Mouse (Mus musculus): ENCODE data around the gene Txndc11. TPM values are rescaled to one million over a fixed set of nuclear protein-coding genes. Genes with fewer than 3 reads are reported as not detected.
A peak's percentile ranks its signal among the peaks of the same experiment; 100 is the strongest.

Txndc11 gene
- polyA plus RNA-seq, 1 experiment from 2014 or later = 39.8 TPM

DNA sequence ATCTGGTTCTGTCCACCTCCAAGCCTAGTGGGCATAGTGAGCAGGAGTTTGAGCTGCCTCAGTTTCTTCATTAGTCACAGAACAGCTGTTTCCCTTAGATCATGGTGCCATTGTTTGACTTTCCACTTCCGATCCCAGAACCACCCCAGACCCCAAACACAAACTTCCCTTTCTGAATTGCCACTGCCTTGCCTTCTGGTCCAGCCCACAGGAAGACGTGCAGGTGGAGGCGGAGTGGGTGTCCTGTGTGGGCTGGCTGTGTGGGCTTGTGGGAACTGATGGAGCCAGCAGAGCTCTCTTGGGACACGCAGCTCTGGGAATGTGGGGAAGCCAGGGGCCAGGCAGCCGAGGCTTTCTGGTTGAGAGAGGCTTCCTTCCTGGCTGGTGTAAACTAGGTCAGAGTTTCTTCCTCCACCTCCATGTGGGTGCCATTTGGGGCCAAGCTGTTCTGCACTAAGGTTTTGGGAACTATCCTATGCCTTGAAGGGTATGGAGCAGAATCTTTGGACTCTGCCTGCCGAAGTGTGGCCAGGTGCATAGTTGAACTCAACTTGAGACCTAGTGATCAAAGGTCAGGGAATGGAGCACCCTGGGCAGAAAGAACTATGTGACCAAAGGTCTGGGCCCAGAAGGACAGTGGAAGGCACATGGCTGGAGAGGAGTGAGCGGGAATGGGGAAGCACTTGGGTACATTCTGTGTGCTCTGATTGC, 64.6 kb downstream of the Txndc11 start:
- Histone ChIP-seq H3K9me3 (no peaks in the 10 kb centered on the region), H3K36me3 (peaks cover 42% of the 10 kb centered on the region), H3K4me2 (replicated peaks) (peak overlapping the region; percentile 15), H3K27me3 (no peaks in the 10 kb centered on the region), H3K27ac (no peak overlapping the region), H3K4me1 (peaks cover 51% of the 10 kb centered on the region), H3K4me3 (no peak overlapping the region), H3K9ac (no peak overlapping the region; the same call in 1 of the 2 replicates)
- WGBS = 73% methylated on average over 7 of the region's 7 CpGs
- no peak for ATAC-seq (ENCODE audit: low FRiP score, low read depth)

DNA sequence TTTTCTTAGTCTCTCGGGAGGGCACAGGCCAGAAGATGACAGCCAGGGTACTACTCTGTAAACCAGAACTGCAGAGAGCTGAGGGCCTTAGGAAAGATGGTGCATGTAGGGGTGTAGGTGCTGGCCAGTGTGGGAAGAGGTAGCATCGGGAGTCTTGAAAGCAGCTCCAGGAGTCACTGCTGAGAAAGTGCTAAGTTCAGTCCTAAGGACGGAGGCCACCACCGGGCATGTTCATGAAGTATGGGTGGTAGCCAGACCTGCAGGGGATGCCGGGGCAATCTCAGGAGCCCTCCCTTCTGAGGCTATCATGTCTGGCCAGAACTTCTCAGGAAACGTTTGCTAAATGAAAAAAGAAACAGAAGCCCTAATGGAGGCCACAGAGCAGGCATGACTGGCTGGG, 65.2 kb downstream of the Txndc11 start:
- peaks cover 53% of the 10 kb centered on the region for H3K4me1 ChIP-seq
- no peak for ATAC-seq (ENCODE audit: low FRiP score, low read depth)
- H3K27ac ChIP-seq = no peak overlapping the region
- WGBS = 73% methylated on average over 6 of the region's 6 CpGs
- peaks cover 36% of the 10 kb centered on the region for H3K36me3 ChIP-seq
- no peak overlapping the region for H3K9ac ChIP-seq
- H3K4me2 ChIP-seq (replicated peaks) = peak overlapping the region; percentile 22
- no peaks in the 10 kb centered on the region for H3K9me3 ChIP-seq
- H3K27me3 ChIP-seq = no peaks in the 10 kb centered on the region
- H3K4me3 ChIP-seq = no peak overlapping the region

DNA sequence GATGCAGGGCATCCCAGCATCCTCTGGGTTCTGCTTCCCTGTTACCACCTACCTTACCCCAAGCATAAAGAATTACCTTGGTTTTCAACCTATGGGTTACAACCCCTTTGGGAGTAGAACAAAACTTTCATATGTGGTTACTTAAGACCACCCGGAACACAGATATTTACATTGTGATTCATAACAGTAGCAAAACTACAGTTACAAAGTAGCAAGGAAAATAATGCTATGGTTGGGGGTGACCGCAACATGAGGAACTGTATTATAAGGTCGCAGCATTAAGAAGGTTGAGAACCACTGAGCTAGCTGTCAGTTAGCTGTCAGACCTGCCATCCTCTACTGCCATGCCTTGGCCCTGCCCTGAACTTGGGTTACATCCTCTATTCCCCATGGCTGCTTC, 65.8 kb downstream of the Txndc11 start:
- Histone ChIP-seq H3K4me2 (replicated peaks) (peak overlapping the region; percentile 84), H3K36me3 (peaks cover 30% of the 10 kb centered on the region), H3K27me3 (no peaks in the 10 kb centered on the region), H3K9me3 (no peaks in the 10 kb centered on the region), H3K27ac (no peak overlapping the region), H3K9ac (peak overlapping the region; percentile 97; the same call in 1 of the 2 replicates), H3K4me1 (peaks cover 55% of the 10 kb centered on the region), H3K4me3 (no peak overlapping the region)
- no peak for ATAC-seq (ENCODE audit: low FRiP score, low read depth)
- WGBS = 94% methylated on average over 3 of the region's 3 CpGs

DNA sequence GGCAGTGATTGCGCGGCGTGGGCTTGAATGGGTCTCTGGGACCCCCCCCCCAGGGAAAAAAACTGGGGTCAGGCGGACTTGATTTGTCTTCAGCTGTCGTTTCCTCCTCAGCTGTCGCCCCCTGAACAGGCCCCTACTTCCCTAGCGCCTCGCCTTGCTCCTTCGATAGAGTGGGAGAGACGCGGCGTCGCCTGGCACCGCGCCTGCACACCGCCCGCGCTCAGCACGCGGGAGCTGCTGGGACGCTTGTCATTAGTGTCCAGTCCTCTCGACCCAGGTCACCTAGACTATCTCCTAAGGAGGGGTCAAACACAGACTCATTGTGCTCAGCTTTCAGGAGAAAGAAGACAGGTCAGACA, 67.6 kb downstream of the Txndc11 start:
- H3K4me2 ChIP-seq (replicated peaks) = peak overlapping the region; percentile 84
- peak overlapping the region; percentile 97 for H3K9ac ChIP-seq
- H3K4me3 ChIP-seq = peak overlapping the region; percentile 82
- ATAC-seq (ENCODE audit: low FRiP score, low read depth) = peak; percentile 30; the same call in 1 of the 2 replicates
- H3K9me3 ChIP-seq = no peaks in the 10 kb centered on the region
- peaks cover 12% of the 10 kb centered on the region for H3K36me3 ChIP-seq
- no peaks in the 10 kb centered on the region for H3K27me3 ChIP-seq
- 0% methylated on average over 22 of the region's 22 CpGs for WGBS
- H3K27ac ChIP-seq = peak overlapping the region; percentile 92
- H3K4me1 ChIP-seq = peaks cover 64% of the 10 kb centered on the region

DNA sequence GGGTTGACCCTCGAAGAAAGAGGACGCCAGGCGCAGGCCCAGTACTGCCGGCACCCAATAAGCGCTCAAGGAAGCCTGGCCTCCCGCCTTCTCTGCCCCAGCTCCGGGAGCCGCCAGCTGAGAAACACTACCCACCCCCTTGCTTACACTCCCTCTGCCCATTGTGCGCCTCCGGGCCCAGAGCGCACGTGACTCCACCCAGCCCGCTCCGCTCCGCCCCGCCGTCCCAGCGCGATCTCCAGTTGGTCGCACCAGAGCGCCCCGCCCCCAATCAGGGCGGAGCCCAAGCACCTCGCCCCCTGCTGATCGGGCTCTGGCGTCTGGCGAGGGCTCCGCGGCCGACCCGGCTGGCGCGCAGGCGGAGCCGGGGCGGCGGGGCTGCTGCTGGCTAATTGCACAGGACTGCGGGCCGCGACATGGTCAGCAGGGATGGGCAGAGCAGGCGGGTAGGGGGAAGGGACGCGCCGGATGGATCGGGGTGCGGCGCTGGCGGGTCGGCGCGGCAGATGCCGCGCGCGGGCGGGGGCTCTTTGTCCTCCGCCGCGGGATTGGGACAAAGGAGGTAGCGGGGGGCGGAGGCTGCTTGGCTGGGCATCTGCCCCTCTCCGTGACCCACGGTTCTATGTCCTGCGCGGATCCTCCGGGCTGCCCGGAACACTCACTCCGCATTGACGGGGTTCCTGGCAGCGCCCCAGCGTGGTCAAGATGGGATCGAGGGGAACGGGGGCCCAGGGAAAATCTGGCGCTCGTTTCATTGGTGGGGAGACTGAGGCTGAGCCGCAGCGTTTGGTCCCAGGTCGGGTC, 68.2 kb downstream of the Txndc11 start, which contains the start of gene Litaf:
Gene Litaf, minus strand, starts transcription at position 129 of the 804 bp plus-strand sequence.
- ATAC-seq (ENCODE audit: low FRiP score, low read depth) = peak; percentile 98
- under 1% methylated on average over 78 of the region's 78 CpGs for WGBS
- Histone ChIP-seq H3K36me3 (peaks cover 6% of the 10 kb centered on the region), H3K27ac (peak within 1 kb of the TSS; percentile 92), H3K9me3 (no peaks in the 10 kb centered on the region), H3K4me2 (replicated peaks) (peak within 1 kb of the TSS; percentile 84), H3K9ac (peak within 1 kb of the TSS; percentile 97), H3K4me1 (peaks cover 64% of the 10 kb centered on the region), H3K27me3 (no peaks in the 10 kb centered on the region), H3K4me3 (peak within 1 kb of the TSS; percentile 82)

DNA sequence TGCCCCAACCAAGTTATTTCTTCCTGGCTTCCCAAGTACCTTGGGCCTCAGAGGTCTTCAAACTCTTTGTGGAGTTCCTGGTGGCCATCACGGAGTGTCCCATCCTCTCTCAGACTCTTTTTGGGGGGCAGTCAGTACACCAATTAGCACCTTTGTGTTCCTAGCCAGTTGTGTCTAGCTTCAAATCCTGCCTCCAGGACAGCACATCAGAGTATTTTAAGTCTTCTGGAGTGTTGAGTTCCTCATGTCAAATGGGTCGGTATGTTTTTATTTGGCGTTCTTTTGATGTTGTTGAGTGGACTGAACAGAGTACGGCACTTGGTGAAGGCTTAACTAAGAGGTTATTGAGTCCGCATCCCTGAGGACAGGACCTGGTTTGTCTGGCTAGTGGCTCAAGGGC, 69.0 kb downstream of the Txndc11 start:
- Histone ChIP-seq H3K9ac (peak overlapping the region; percentile 53), H3K27me3 (no peaks in the 10 kb centered on the region), H3K36me3 (no peaks in the 10 kb centered on the region), H3K4me1 (peaks cover 60% of the 10 kb centered on the region), H3K4me2 (replicated peaks) (peak overlapping the region; percentile 84), H3K9me3 (no peaks in the 10 kb centered on the region), H3K4me3 (peak overlapping the region; percentile 82), H3K27ac (peak overlapping the region; percentile 44; the same call in 1 of the 2 replicates)
- no peak for ATAC-seq (ENCODE audit: low FRiP score, low read depth)
- 50% methylated on average over 5 of the region's 5 CpGs for WGBS

DNA sequence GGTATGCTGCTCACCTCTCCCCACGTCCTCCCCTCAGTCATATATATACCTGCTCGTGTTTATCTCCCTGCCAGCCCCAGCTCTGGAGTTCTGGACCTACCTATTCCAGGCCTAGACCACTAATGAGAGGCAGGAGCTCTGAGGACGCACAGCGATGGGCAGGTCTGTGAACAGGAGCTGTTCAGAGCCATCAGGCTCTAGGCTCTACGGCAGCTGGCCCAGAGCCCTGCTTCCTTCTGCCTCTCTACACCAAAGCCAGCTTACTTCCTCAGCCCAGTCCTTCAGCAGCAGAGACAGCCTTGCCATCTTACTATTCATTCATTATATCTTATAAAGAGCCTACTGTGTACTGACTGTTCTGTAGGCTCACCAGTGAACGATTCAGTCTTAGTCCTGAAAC, 69.7 kb downstream of the Txndc11 start:
- Histone ChIP-seq H3K4me3 (no peak overlapping the region), H3K9ac (no peak overlapping the region), H3K9me3 (no peaks in the 10 kb centered on the region), H3K27ac (no peak overlapping the region), H3K27me3 (no peaks in the 10 kb centered on the region), H3K4me1 (peaks cover 54% of the 10 kb centered on the region), H3K4me2 (replicated peaks) (peak overlapping the region; percentile 84; the same call in 1 of the 2 replicates), H3K36me3 (no peaks in the 10 kb centered on the region)
- ATAC-seq (ENCODE audit: low FRiP score, low read depth) = no peak
- 88% methylated on average over 6 of the region's 6 CpGs for WGBS

DNA sequence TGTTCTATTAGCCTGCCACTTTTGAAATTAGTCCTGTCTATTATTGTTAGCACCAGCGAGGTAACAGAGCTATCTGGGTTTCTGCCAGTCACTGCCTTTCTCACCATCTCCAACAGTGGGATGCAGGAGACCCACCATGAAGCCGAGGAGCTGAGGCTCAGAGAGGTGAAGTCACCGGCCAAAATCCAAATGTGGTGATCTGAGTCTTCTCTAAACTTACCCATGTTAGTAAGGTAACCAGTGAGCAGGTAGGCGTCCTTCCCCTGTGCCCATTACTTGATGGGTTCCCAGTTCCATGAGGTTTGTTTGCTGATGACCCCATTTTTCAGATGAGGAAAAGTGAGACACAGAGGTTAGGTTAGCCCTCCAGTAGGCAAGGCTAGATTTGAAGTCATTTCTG, 70.1 kb downstream of the Txndc11 start:
- Histone ChIP-seq H3K9ac (no peak overlapping the region), H3K27ac (no peak overlapping the region), H3K4me3 (no peak overlapping the region), H3K36me3 (no peaks in the 10 kb centered on the region), H3K9me3 (no peaks in the 10 kb centered on the region), H3K4me2 (replicated peaks) (no peak overlapping the region), H3K4me1 (peaks cover 50% of the 10 kb centered on the region), H3K27me3 (no peaks in the 10 kb centered on the region)
- ATAC-seq (ENCODE audit: low FRiP score, low read depth) = no peak
- WGBS = 92% methylated on average over 4 of the region's 4 CpGs

DNA sequence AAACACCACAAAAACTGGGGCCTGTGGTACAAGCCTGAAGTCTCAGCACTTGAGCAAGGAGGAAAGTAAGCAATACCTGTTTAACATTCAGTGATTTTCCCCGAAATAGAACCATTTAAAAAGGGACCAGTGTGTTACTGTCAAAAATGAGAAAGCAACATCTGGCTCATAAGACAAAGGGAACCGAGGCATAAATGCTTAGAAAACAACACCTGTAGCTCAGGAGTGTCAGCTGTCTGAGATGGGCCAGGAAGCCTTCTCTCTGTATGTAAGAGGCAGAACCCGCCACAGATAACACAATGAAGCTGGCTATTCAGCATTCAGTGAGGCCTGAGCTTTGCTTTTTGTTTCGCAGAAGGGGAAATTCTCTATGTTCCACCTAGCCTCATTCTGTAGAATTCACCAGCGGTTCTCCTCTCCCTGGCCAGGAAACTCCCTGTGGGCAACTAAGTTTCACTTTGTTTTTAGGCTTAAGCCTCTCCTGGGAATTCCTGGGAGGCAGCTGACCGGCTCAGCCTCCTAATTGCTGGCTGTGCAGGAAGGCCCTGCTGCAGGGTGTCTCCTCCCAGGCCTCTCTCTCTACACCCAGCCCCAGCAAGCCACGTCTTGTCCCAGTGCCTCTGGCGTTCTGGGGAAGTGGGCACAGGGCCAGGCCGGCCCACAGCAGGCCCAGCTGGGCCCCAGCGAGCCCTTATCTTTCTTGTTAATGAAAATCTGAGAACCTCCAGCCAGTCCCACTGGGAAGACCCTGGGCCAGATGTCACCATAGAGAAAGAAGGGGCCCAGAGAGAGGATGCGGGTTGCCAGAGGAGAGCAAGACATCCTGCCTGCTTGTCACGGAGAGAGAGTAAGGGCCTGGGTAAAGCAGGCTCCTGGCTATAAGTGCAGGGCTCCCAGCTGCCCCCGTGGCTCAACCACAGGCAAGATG, 71.4 kb downstream of the Txndc11 start:
- H3K9me3 ChIP-seq = no peaks in the 10 kb centered on the region
- peak overlapping the region; percentile 30 for H3K4me2 ChIP-seq (replicated peaks)
- WGBS = 28% methylated on average over 13 of the region's 13 CpGs
- peaks cover 38% of the 10 kb centered on the region for H3K4me1 ChIP-seq
- H3K36me3 ChIP-seq = no peaks in the 10 kb centered on the region
- no peak overlapping the region for H3K4me3 ChIP-seq
- peak overlapping the region; percentile 45 for H3K9ac ChIP-seq
- H3K27me3 ChIP-seq = no peaks in the 10 kb centered on the region
- ATAC-seq (ENCODE audit: low FRiP score, low read depth) = no peak
- peak overlapping the region; percentile 83 for H3K27ac ChIP-seq

DNA sequence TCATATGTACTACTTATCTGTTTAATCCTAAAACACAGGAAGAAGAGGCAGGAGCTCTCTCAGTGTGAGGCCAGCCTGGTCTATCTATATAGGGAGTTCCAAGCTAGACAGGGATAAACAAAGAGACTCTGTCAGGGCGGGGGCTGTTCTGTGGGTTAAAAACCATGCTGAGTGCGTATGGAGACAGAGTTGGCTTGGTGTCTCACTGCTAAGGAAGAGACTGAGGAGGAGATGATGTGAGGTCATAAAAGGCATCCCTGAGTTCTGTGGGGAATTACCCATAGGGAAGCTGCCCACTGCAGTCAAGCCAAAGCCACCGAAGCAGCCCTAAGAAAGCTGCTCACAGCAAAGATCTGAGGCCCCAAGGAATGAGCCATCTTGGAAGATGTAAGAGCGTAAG, 73.8 kb downstream of the Txndc11 start, which contains the start of gene Snn:
Gene Snn, plus strand, starts transcription at position 301 of the 400 bp plus-strand sequence.
- H3K4me3 ChIP-seq = no peak within 1 kb of the TSS
- H3K9ac ChIP-seq = no peak within 1 kb of the TSS
- H3K36me3 ChIP-seq = no peaks in the 10 kb centered on the region; the same call in 1 of the 2 replicates
- H3K27me3 ChIP-seq = no peaks in the 10 kb centered on the region
- no peak within 1 kb of the TSS for H3K27ac ChIP-seq
- H3K4me2 ChIP-seq (replicated peaks) = no peak within 1 kb of the TSS
- WGBS = 91% methylated on average over 4 of the region's 4 CpGs
- no peak for ATAC-seq (ENCODE audit: low FRiP score, low read depth)
- peaks cover 25% of the 10 kb centered on the region for H3K4me1 ChIP-seq
- no peaks in the 10 kb centered on the region for H3K9me3 ChIP-seq

DNA sequence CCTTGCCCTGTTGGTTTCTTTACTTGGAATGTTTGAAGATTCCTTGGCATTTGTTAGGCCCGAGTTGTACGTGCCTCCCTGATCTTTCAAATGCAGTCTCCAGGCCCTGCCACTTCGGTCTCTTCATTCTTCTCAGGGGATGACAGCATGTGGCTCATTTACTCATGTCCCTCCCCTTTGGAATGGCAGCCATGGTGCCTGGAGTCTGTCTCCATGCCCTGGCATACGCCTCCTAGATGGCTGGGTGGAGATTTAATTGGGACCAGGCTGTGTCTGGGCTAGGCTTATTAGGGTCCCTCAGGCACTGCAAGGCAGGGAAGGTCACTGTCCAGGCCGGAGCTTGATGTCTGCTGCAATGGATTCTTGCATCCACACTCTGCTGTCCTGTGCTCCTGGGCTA, 78.5 kb downstream of the Txndc11 start:
- Histone ChIP-seq H3K4me3 (no peak overlapping the region), H3K36me3 (no peaks in the 10 kb centered on the region; the same call in 1 of the 2 replicates), H3K27ac (no peak overlapping the region), H3K4me2 (replicated peaks) (no peak overlapping the region), H3K9me3 (no peaks in the 10 kb centered on the region), H3K9ac (no peak overlapping the region), H3K27me3 (no peaks in the 10 kb centered on the region), H3K4me1 (no peaks in the 10 kb centered on the region)
- no peak for ATAC-seq (ENCODE audit: low FRiP score, low read depth)
- 54% methylated on average over 5 of the region's 5 CpGs for WGBS
